Mouse (Mus musculus) heart, embryonic 12.5 days (tissue): ENCODE data around the gene Zfp382. TPM values are rescaled to one million over a fixed set of nuclear protein-coding genes. Genes with fewer than 3 reads are reported as not detected.
"Not testable (repeated sequence)": the region's sequence is repeated elsewhere in the genome, so short reads cannot be mapped to it uniquely, and the experiment has no call there.

Experiments used
- ATAC-seq: fragments of 200-750 bp; cut with Nextera tagmentation; 2 replicates; pipeline ENCODE4 v1.8.0; 2017; ENCODE audit warnings: moderate TSS enrichment, moderate library complexity; ENCODE audit not compliant: insufficient number of reproducible peaks, low FRiP score
- H3K27ac ChIP-seq: fragments of 300-500 bp; sonication (generic); 2 replicates; pipeline ENCODE4 v1.5.1; 2016; ENCODE audit warnings: mild to moderate bottlenecking, moderate library complexity; ENCODE audit not compliant: poor library complexity, severe bottlenecking
- H3K27me3 ChIP-seq: fragments of 300-500 bp; sonication (generic); replicated peaks from 2 replicates; pipeline ENCODE4 v1.6.1; 2016; ENCODE audit warnings: mild to moderate bottlenecking, moderate library complexity
- H3K36me3 ChIP-seq: fragments of 300-500 bp; sonication (generic); 2 replicates; pipeline ENCODE4 v1.6.1; 2016; ENCODE audit warnings: mild to moderate bottlenecking, moderate library complexity
- H3K4me1 ChIP-seq: fragments of 300-500 bp; sonication (generic); replicated peaks from 2 replicates; pipeline ENCODE4 v1.6.1; 2016; ENCODE audit warnings: mild to moderate bottlenecking
- H3K4me2 ChIP-seq: fragments of 300-500 bp; sonication (generic); 2 replicates; pipeline ENCODE4 v1.6.1; 2016; ENCODE audit warnings: mild to moderate bottlenecking, moderate library complexity
- H3K4me3 ChIP-seq: fragments of 300-500 bp; sonication (generic); 2 replicates; pipeline ENCODE4 v1.5.1; 2016; ENCODE audit warnings: mild to moderate bottlenecking
- H3K9ac ChIP-seq: fragments of 300-500 bp; sonication (generic); 2 replicates; pipeline ENCODE4 v1.6.1; 2016; ENCODE audit warnings: mild to moderate bottlenecking, moderate library complexity
- H3K9me3 ChIP-seq: fragments of 300-500 bp; sonication (generic); replicated peaks from 2 replicates; pipeline ENCODE4 v1.6.1; 2016; ENCODE audit warnings: mild to moderate bottlenecking, moderate library complexity
- WGBS: fragments of 180-500 bp; shearing (Covaris S2); methylation state at CpG from one replicate; pipeline ENCODE4 v1.1.7; 2016; 5-methylcytosine and 5-hydroxymethylcytosine counted together
- polyA plus RNA-seq: library from polyadenylated mRNA; unstranded; fragments of >200 nt; fragmentation: Nextera tagmentation; extraction: Ambion mirVana; gene quantifications from 2 replicates; pipeline ENCODE4 v1.2.1, GENCODE M21; 2016

The Zfp382 gene
- polyA plus RNA-seq, 1 experiment from 2014 or later, result 11.6 TPM

GRCm38 (mm10) chr7:30095551-30096125 lies 26.1 kb upstream of the Zfp382 start:
- peaks cover 35% of the 10 kb centered on the region for H3K36me3 ChIP-seq
- peak overlapping the region; percentile 79 for H3K9ac ChIP-seq
- no peaks in the 10 kb centered on the region for H3K27me3 ChIP-seq
- H3K4me1 ChIP-seq, result peaks cover 33% of the 10 kb centered on the region
- WGBS, result 19% methylated on average over 5 of the region's 5 CpGs
- H3K27ac ChIP-seq, result peak overlapping the region; percentile 39; the same call in 1 of the 2 replicates
- peak overlapping the region; percentile 58 for H3K4me3 ChIP-seq
- no peak for ATAC-seq
- no peaks in the 10 kb centered on the region for H3K9me3 ChIP-seq
- H3K4me2 ChIP-seq, result peak overlapping the region; percentile 89

GRCm38 (mm10) chr7:30099297-30099696 lies 22.4 kb upstream of the Zfp382 start:
- Histone ChIP-seq H3K4me2 (no peak overlapping the region), H3K9ac (no peak overlapping the region), H3K27ac (no peak overlapping the region), H3K36me3 (peaks cover 67% of the 10 kb centered on the region), H3K4me1 (peaks cover 29% of the 10 kb centered on the region), H3K9me3 (peaks cover 11% of the 10 kb centered on the region), H3K4me3 (no peak overlapping the region), H3K27me3 (no peaks in the 10 kb centered on the region)
- no peak for ATAC-seq
- WGBS, result 82% methylated on average over 13 of the region's 13 CpGs

GRCm38 (mm10) chr7:30116076-30116475 lies 5.7 kb upstream of the Zfp382 start:
- WGBS, result 90% methylated on average over 5 of the region's 5 CpGs
- Histone ChIP-seq H3K36me3 (peaks cover 3% of the 10 kb centered on the region; the same call in 1 of the 2 replicates), H3K4me3 (no peak overlapping the region), H3K27me3 (no peaks in the 10 kb centered on the region), H3K9me3 (peaks cover 31% of the 10 kb centered on the region), H3K4me2 (no peak overlapping the region), H3K27ac (no peak overlapping the region), H3K9ac (no peak overlapping the region), H3K4me1 (peaks cover 10% of the 10 kb centered on the region; the same call in 1 of the 2 replicates)
- no peak for ATAC-seq

GRCm38 (mm10) chr7:30117935-30118334 lies 3.8 kb upstream of the Zfp382 start:
- not testable (repeated sequence) for H3K9ac ChIP-seq, H3K4me3 ChIP-seq, H3K36me3 ChIP-seq, ATAC-seq, H3K27me3 ChIP-seq, H3K27ac ChIP-seq, H3K4me2 ChIP-seq, H3K4me1 ChIP-seq
- peaks cover 31% of the 10 kb centered on the region for H3K9me3 ChIP-seq
- 93% methylated on average over 12 of the region's 12 CpGs for WGBS

- Histone ChIP-seq H3K9me3 (0 out of 2 replicates have a peak, but pooled peaks cover 6% of the 10 kb centered on the region), H3K4me2 (peak overlapping the region; percentile 83), H3K4me3 (peak overlapping the region; percentile 79), H3K4me1 (peaks cover 11% of the 10 kb centered on the region), H3K9ac (peak overlapping the region; percentile 73), H3K27me3 (no peaks in the 10 kb centered on the region), H3K36me3 (peaks cover 18% of the 10 kb centered on the region), H3K27ac (peak overlapping the region; percentile 63)
- 7% methylated on average over 15 of the region's 15 CpGs for WGBS
- ATAC-seq, result no peak; the same call in 1 of the 2 replicates
Measured at GRCm38 (mm10) chr7:30122188-30122530, 417 bp downstream of the Zfp382 start.

- peaks cover 13% of the 10 kb centered on the region for H3K9me3 ChIP-seq
- H3K4me1 ChIP-seq, result no peaks in the 10 kb centered on the region
- no peak overlapping the region for H3K4me2 ChIP-seq
- H3K27me3 ChIP-seq, result no peaks in the 10 kb centered on the region
- no peak overlapping the region for H3K9ac ChIP-seq
- WGBS, result 91% methylated on average over 8 of the region's 8 CpGs
- H3K36me3 ChIP-seq, result peaks cover 90% of the 10 kb centered on the region
- H3K4me3 ChIP-seq, result no peak overlapping the region
- no peak for ATAC-seq
- H3K27ac ChIP-seq, result no peak overlapping the region
Measured at GRCm38 (mm10) chr7:30129900-30130299, 8.2 kb downstream of the Zfp382 start.

GRCm38 (mm10) chr7:30132396-30132795 lies 10.7 kb downstream of the Zfp382 start:
- Histone ChIP-seq H3K4me1 (no peaks in the 10 kb centered on the region), H3K9me3 (peaks cover 8% of the 10 kb centered on the region), H3K27ac (no peak overlapping the region), H3K27me3 (no peaks in the 10 kb centered on the region), H3K9ac (no peak overlapping the region), H3K4me2 (no peak overlapping the region), H3K4me3 (no peak overlapping the region), H3K36me3 (peaks cover 91% of the 10 kb centered on the region)
- WGBS, result 89% methylated on average over 4 of the region's 4 CpGs
- no peak for ATAC-seq

GRCm38 (mm10) chr7:30136826-30137225 lies 15.1 kb downstream of the Zfp382 start:
- Histone ChIP-seq H3K4me2 (no peak overlapping the region), H3K4me3 (no peak overlapping the region), H3K36me3 (peaks cover 86% of the 10 kb centered on the region), H3K9ac (no peak overlapping the region), H3K27ac (no peak overlapping the region), H3K27me3 (no peaks in the 10 kb centered on the region), H3K9me3 (peaks cover 8% of the 10 kb centered on the region), H3K4me1 (no peaks in the 10 kb centered on the region)
- 84% methylated on average over 10 of the region's 10 CpGs for WGBS
- ATAC-seq, result no peak

GRCm38 (mm10) chr7:30143170-30143554 lies 21.4 kb downstream of the Zfp382 start:
- no peak; the same call in 1 of the 2 replicates for ATAC-seq
- Histone ChIP-seq H3K36me3 (peaks cover 58% of the 10 kb centered on the region), H3K27me3 (no peaks in the 10 kb centered on the region), H3K4me3 (peak overlapping the region; percentile 68), H3K4me1 (no peaks in the 10 kb centered on the region), H3K27ac (no peak overlapping the region), H3K4me2 (peak overlapping the region; percentile 75), H3K9me3 (peaks cover 24% of the 10 kb centered on the region), H3K9ac (peak overlapping the region; percentile 79)
- 21% methylated on average over 8 of the region's 8 CpGs for WGBS

- 3% methylated on average over 35 of the region's 35 CpGs for WGBS
- Histone ChIP-seq H3K27me3 (no peaks in the 10 kb centered on the region), H3K27ac (peak overlapping the region; percentile 85), H3K4me1 (no peaks in the 10 kb centered on the region), H3K9ac (peak overlapping the region; percentile 79), H3K36me3 (peaks cover 58% of the 10 kb centered on the region), H3K4me2 (peak overlapping the region; percentile 75), H3K9me3 (peaks cover 28% of the 10 kb centered on the region), H3K4me3 (peak overlapping the region; percentile 68)
- ATAC-seq, result peak; percentile 92
Measured at GRCm38 (mm10) chr7:30143555-30144209, 21.9 kb downstream of the Zfp382 start.

- Histone ChIP-seq H3K4me3 (no peak overlapping the region), H3K9ac (no peak overlapping the region), H3K9me3 (peaks cover 56% of the 10 kb centered on the region), H3K27ac (no peak overlapping the region), H3K27me3 (no peaks in the 10 kb centered on the region), H3K4me1 (no peaks in the 10 kb centered on the region), H3K36me3 (peaks cover 65% of the 10 kb centered on the region), H3K4me2 (no peak overlapping the region)
- 92% methylated on average over 5 of the region's 5 CpGs for WGBS
- ATAC-seq, result no peak
Measured at GRCm38 (mm10) chr7:30147011-30147410, 25.3 kb downstream of the Zfp382 start.
